Mouse (Mus musculus): ENCODE measurements around the gene Idh1.

- TF ChIP-seq POLR2A (IDR thresholded peaks at IDR 0.05; ENCODE audit: insufficient read depth, low read length): no peak
- TF ChIP-seq EP300 (IDR thresholded peaks at IDR 0.05; ENCODE audit: insufficient read depth, low read depth, low read length): no peak
- TF ChIP-seq CTCF (IDR thresholded peaks at IDR 0.05; ENCODE audit: low read depth, low read length): no peak
Measured at GRCm38 (mm10) chr1:65122574-65123372, 63.5 kb downstream of the Idh1 start, which contains the start of gene D630023F18Rik.

All from ES-Bruce4 (cell line).